Mouse (Mus musculus): Measurements from ENCODE around the gene Spen. TPM values are rescaled to one million over a fixed set of nuclear protein-coding genes. Genes with fewer than 3 reads are reported as not detected.
"Not testable (repeated sequence)": the region's sequence is repeated elsewhere in the genome, so short reads cannot be mapped to it uniquely, and the experiment has no call there.

The Spen gene
- polyA plus RNA-seq, 1 experiment: 63.4 TPM

DNA sequence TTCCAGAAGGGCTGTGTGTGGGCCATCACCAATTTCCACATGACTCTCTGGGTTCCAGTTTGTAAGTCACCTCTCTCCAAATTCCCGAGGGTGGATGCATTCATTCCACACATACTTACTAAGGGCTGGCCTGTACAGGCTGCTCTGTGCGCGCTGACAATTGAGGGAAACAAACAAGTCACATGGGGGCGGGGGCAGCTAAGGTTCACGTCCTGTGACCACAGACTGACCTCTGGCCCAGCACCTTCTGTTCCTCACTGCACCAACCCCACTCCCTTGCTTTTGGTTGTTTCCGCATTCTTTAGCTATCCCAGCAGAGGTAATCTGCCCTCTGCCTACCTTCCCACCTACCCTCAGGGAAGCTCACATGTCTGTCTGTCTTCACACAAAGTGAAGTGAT is 31.6 kb upstream of the Spen start:
- Histone ChIP-seq H3K36me3 (ENCODE audit: control insufficient read depth, insufficient read depth, low read length) (no peaks in the 10 kb centered on the region), H3K27me3 (ENCODE audit: control insufficient read depth, insufficient read depth, low read length) (no peaks in the 10 kb centered on the region), H3K27ac (ENCODE audit: control insufficient read depth, insufficient read depth, low read length) (no peak overlapping the region), H3K4me1 (replicated peaks; ENCODE audit: control insufficient read depth, insufficient read depth, low read length) (0 out of 2 replicates have a peak, but pooled peaks cover 1% of the 10 kb centered on the region), H3K4me3 (ENCODE audit: control insufficient read depth, insufficient read depth, low read length) (no peak overlapping the region)
- TF ChIP-seq CTCF (IDR thresholded peaks at IDR 0.05; ENCODE audit: borderline replicate concordance, control insufficient read depth, extremely low read depth, insufficient read depth, low read length, poor library complexity): no peak
- no peak for TF ChIP-seq POLR2A (IDR thresholded peaks at IDR 0.05; ENCODE audit: control insufficient read depth, extremely low read depth, insufficient read depth, low read length, poor library complexity)
- 94% methylated on average over 6 of the region's 6 CpGs for WGBS
- DNase-seq: no peak

DNA sequence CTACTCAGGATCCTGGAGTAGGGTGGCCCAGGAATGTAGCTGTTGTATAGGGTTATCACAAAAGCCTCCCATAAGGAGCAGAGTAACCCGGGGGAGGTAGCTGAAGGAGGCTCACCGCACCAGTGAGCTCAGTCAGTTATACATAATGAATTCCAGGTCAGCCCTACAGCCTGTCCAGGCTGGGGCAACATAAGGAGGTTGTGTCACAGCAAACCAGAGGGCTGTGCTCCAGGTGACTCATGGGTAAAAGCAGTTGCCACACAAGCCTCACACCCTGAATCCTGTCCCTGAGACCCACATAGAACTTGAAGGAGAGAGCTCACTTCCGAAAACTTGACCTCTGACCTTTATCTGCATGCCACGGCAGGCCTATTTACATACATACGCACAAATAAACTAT is 30.6 kb upstream of the Spen start:
- H3K27me3 ChIP-seq (ENCODE audit: control insufficient read depth, insufficient read depth, low read length): no peaks in the 10 kb centered on the region
- no peak for DNase-seq
- H3K4me1 ChIP-seq (replicated peaks; ENCODE audit: control insufficient read depth, insufficient read depth, low read length): no peaks in the 10 kb centered on the region
- H3K36me3 ChIP-seq (ENCODE audit: control insufficient read depth, insufficient read depth, low read length): no peaks in the 10 kb centered on the region
- WGBS: 97% methylated on average over 5 of the region's 5 CpGs
- TF ChIP-seq POLR2A (IDR thresholded peaks at IDR 0.05; ENCODE audit: control insufficient read depth, extremely low read depth, insufficient read depth, low read length, poor library complexity): no peak
- H3K4me3 ChIP-seq (ENCODE audit: control insufficient read depth, insufficient read depth, low read length): no peak overlapping the region
- H3K27ac ChIP-seq (ENCODE audit: control insufficient read depth, insufficient read depth, low read length): no peak overlapping the region

DNA sequence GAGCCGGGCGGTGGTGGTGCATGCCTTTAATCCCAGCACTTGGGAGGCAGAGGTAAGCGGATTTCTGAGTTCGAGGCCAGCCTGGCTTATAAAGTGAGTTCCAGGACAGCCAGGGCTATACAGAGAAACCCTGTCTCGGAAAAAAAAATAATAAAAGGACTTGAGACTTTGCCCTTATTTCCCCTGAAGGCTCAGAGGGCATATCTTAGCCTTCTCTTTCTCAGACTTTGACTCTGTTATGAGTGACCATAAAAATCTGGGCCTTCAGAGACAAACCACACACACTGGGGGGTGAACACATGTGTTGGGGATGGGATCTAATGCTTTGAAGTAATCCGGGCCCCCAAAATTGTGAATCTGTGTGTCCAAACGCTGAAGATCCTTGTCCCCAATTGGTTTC is 28.8 kb upstream of the Spen start:
- not testable (repeated sequence) for H3K27ac ChIP-seq (ENCODE audit: control insufficient read depth, insufficient read depth, low read length); DNase-seq; H3K36me3 ChIP-seq (ENCODE audit: control insufficient read depth, insufficient read depth, low read length); H3K27me3 ChIP-seq (ENCODE audit: control insufficient read depth, insufficient read depth, low read length); H3K4me3 ChIP-seq (ENCODE audit: control insufficient read depth, insufficient read depth, low read length); H3K4me1 ChIP-seq (replicated peaks; ENCODE audit: control insufficient read depth, insufficient read depth, low read length)
- 94% methylated on average over 7 of the region's 7 CpGs for WGBS

DNA sequence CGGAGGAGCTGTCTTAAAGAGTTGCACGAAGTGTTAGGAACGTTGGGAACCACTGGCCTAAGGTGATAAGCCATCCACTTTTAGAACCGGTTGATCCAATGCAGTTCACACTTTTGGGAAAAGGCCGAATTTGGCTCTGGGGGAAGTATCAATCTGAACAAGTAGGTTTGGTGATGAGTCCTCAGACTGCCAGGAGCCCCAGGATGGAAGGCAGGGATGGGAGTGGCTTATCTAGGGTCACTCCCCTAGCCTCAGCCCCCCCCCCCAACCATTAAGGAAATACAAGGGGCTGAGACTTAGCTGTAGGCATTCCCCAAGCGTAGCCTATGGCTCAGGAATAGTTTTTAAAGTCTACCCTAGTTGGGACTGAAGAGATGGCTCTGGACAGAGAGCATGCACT is 27.8 kb upstream of the Spen start:
- Histone ChIP-seq H3K4me3 (ENCODE audit: control insufficient read depth, insufficient read depth, low read length) (no peak overlapping the region), H3K4me1 (replicated peaks; ENCODE audit: control insufficient read depth, insufficient read depth, low read length) (no peaks in the 10 kb centered on the region), H3K27me3 (ENCODE audit: control insufficient read depth, insufficient read depth, low read length) (no peaks in the 10 kb centered on the region), H3K27ac (ENCODE audit: control insufficient read depth, insufficient read depth, low read length) (no peak overlapping the region), H3K36me3 (ENCODE audit: control insufficient read depth, insufficient read depth, low read length) (no peaks in the 10 kb centered on the region)
- no peak for TF ChIP-seq CTCF (IDR thresholded peaks at IDR 0.05; ENCODE audit: borderline replicate concordance, control insufficient read depth, extremely low read depth, insufficient read depth, low read length, poor library complexity)
- TF ChIP-seq POLR2A (IDR thresholded peaks at IDR 0.05; ENCODE audit: control insufficient read depth, extremely low read depth, insufficient read depth, low read length, poor library complexity): no peak
- no peak for DNase-seq
- WGBS: 96% methylated on average over 6 of the region's 6 CpGs

DNA sequence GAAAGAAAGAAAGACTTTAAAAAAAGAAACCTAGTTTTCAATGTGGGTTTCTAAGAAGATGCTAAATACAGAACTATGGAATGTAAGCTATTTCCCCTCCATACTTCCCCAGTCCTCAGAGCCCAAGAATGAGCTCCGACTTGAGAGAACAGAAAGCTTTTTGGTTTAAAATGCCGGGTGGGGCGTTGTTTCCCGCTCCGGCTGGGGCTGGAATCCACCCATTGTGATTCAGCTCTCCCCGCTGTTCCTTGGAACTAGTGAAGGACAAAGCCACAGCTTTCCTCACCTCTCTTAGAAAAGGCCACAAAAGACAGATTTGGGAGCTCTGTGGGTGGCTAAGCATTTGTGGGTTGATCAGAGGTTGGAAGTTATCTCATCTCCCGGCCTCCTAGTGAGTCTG is 26.9 kb upstream of the Spen start:
- Histone ChIP-seq H3K4me3 (ENCODE audit: control insufficient read depth, insufficient read depth, low read length) (no peak overlapping the region), H3K4me1 (replicated peaks; ENCODE audit: control insufficient read depth, insufficient read depth, low read length) (no peaks in the 10 kb centered on the region), H3K36me3 (ENCODE audit: control insufficient read depth, insufficient read depth, low read length) (no peaks in the 10 kb centered on the region), H3K27ac (ENCODE audit: control insufficient read depth, insufficient read depth, low read length) (no peak overlapping the region), H3K27me3 (ENCODE audit: control insufficient read depth, insufficient read depth, low read length) (no peaks in the 10 kb centered on the region)
- WGBS: 82% methylated on average over 7 of the region's 7 CpGs
- DNase-seq: no peak
- TF ChIP-seq POLR2A (IDR thresholded peaks at IDR 0.05; ENCODE audit: control insufficient read depth, extremely low read depth, insufficient read depth, low read length, poor library complexity) (no peak), CTCF (IDR thresholded peaks at IDR 0.05; ENCODE audit: borderline replicate concordance, control insufficient read depth, extremely low read depth, insufficient read depth, low read length, poor library complexity) (no peak)

DNA sequence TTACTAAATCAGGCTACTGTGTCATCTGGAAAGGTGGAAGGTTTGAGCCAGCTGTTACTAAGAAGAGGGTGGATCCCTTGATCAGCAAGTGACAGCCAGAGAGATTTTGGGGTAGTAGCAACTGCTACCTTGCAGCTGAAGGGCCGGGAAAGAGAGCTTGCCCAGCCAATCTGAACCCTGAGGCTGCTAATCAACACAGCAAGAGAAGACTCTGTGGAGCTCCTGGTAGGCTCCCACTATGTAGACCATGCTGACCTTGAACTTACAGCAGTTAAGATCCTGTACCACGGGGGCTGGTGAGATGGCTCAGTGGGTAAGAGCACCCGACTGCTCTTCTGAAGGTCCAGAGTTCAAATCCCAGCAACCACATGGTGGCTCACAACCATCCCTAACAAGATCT is 26.3 kb upstream of the Spen start:
- no peak for DNase-seq
- no peaks in the 10 kb centered on the region for H3K36me3 ChIP-seq (ENCODE audit: control insufficient read depth, insufficient read depth, low read length)

DNA sequence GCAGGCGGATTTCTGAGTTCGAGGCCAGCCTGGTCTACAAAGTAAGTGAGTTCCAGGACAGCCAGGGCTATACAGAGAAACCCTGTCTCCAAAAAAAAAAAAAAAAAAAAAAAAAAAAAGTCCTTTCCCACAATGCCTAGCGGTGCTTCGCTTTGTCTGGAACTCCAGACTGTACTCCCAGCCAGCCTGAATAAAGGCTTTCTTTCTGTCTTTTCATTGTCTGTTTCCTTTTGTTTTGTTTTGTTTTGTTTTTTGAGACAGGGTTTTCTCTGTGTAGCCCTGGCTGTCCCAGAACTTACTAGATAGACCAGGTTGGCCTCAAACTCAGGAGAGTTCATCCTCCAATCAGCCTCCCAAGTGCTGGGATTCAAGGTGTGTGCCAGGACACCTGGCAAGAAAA is 25.8 kb upstream of the Spen start:
- Histone ChIP-seq H3K36me3 (ENCODE audit: control insufficient read depth, insufficient read depth, low read length) (no peaks in the 10 kb centered on the region), H3K27me3 (ENCODE audit: control insufficient read depth, insufficient read depth, low read length) (no peaks in the 10 kb centered on the region), H3K27ac (ENCODE audit: control insufficient read depth, insufficient read depth, low read length) (no peak overlapping the region), H3K4me3 (ENCODE audit: control insufficient read depth, insufficient read depth, low read length) (no peak overlapping the region), H3K4me1 (replicated peaks; ENCODE audit: control insufficient read depth, insufficient read depth, low read length) (peaks cover 4% of the 10 kb centered on the region; the same call in 1 of the 2 replicates)
- TF ChIP-seq POLR2A (IDR thresholded peaks at IDR 0.05; ENCODE audit: control insufficient read depth, extremely low read depth, insufficient read depth, low read length, poor library complexity): no peak
- TF ChIP-seq CTCF (IDR thresholded peaks at IDR 0.05; ENCODE audit: borderline replicate concordance, control insufficient read depth, extremely low read depth, insufficient read depth, low read length, poor library complexity): no peak
- DNase-seq: no peak
- 94% methylated on average over 4 of the region's 4 CpGs for WGBS

More for the DNA sequence above, 26.3 kb upstream of the Spen start:
- H3K4me1 ChIP-seq (replicated peaks; ENCODE audit: control insufficient read depth, insufficient read depth, low read length): peaks cover 2% of the 10 kb centered on the region; the same call in 1 of the 2 replicates
- H3K27me3 ChIP-seq (ENCODE audit: control insufficient read depth, insufficient read depth, low read length): no peaks in the 10 kb centered on the region
- TF ChIP-seq CTCF (IDR thresholded peaks at IDR 0.05; ENCODE audit: borderline replicate concordance, control insufficient read depth, extremely low read depth, insufficient read depth, low read length, poor library complexity): no peak
- no peak for TF ChIP-seq POLR2A (IDR thresholded peaks at IDR 0.05; ENCODE audit: control insufficient read depth, extremely low read depth, insufficient read depth, low read length, poor library complexity)
- WGBS: 85% methylated on average over 3 of the region's 3 CpGs
- H3K4me3 ChIP-seq (ENCODE audit: control insufficient read depth, insufficient read depth, low read length): no peak overlapping the region
- H3K27ac ChIP-seq (ENCODE audit: control insufficient read depth, insufficient read depth, low read length): no peak overlapping the region

Measured in thymus, adult 2 months (tissue).